Mouse (Mus musculus) forebrain, embryonic 15.5 days (tissue): ENCODE results near the gene Tsc22d2. TPM values are rescaled to one million over a fixed set of nuclear protein-coding genes. Genes with fewer than 3 reads are reported as not detected.
A peak's percentile ranks its signal among the peaks of the same experiment; 100 is the strongest.

Experiments used
- ATAC-seq: fragments of 200-750 bp; cut with Nextera tagmentation; replicated peaks from 2 replicates; pipeline ENCODE4 v1.8.0; 2017; ENCODE audit warnings: mild to moderate bottlenecking, moderate TSS enrichment, moderate library complexity
- H3K27ac ChIP-seq: fragments of 300-500 bp; sonication (generic); replicated peaks from 2 replicates; pipeline ENCODE4 v1.5.1; 2015; ENCODE audit warnings: mild to moderate bottlenecking, inconsistent platforms
- H3K27me3 ChIP-seq: fragments of 300-500 bp; sonication (generic); 2 replicates; pipeline ENCODE4 v1.6.1; 2015; ENCODE audit warnings: inconsistent platforms
- H3K36me3 ChIP-seq: fragments of 300-500 bp; sonication (generic); 2 replicates; pipeline ENCODE4 v1.6.1; 2015; ENCODE audit warnings: mild to moderate bottlenecking, inconsistent platforms
- H3K4me1 ChIP-seq: fragments of 300-500 bp; sonication (generic); 2 replicates; pipeline ENCODE4 v1.6.1; 2015; ENCODE audit warnings: inconsistent platforms
- H3K4me2 ChIP-seq: fragments of 300-500 bp; sonication (generic); replicated peaks from 2 replicates; pipeline ENCODE4 v1.6.1; 2015; ENCODE audit warnings: mild to moderate bottlenecking, inconsistent platforms
- H3K4me3 ChIP-seq: fragments of 300-500 bp; sonication (generic); 2 replicates; pipeline ENCODE4 v1.5.1; 2015; ENCODE audit warnings: mild to moderate bottlenecking, inconsistent platforms
- H3K9ac ChIP-seq: fragments of 300-500 bp; sonication (generic); replicated peaks from 2 replicates; pipeline ENCODE4 v1.6.1; 2015; ENCODE audit warnings: mild to moderate bottlenecking, inconsistent platforms
- H3K9me3 ChIP-seq: fragments of 300-500 bp; sonication (generic); 2 replicates; pipeline ENCODE4 v1.6.1; 2016; ENCODE audit warnings: inconsistent platforms
- WGBS: fragments of 180-500 bp; shearing (Covaris S2); methylation state at CpG from one replicate; pipeline ENCODE4 v1.1.7; 2015; ENCODE audit warnings: mixed read lengths; 5-methylcytosine and 5-hydroxymethylcytosine counted together
- polyA plus RNA-seq: library from polyadenylated mRNA; unstranded; fragments of >200 nt; fragmentation: Nextera tagmentation; extraction: Ambion mirVana; gene quantifications from 2 replicates; pipeline ENCODE4 v1.2.1, GENCODE M21; 2015

Gene Tsc22d2
- polyA plus RNA-seq, 1 experiment from 2014 or later: 8.9 TPM

DNA sequence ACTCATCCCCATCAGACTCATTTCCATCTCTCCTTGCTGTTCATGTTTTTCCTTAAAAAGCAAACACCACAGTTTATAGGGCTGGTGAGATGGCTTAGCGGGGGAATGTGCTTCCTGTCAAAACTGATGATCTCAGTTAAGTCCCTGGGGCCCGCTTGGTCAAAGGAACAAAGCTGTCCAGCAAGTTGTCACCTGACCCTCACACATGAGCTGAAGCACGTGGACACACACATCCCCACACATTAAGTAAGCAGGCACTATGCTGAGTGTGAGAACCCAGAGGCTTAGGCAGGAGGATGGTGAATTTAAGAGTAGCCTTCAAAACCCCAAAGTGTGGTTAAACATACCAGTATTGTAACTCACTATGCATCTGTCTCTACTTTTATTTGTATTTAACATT, 14.6 kb upstream of the Tsc22d2 start:
- Histone ChIP-seq H3K27ac (no peak overlapping the region), H3K4me2 (no peak overlapping the region), H3K36me3 (no peaks in the 10 kb centered on the region), H3K4me3 (no peak overlapping the region), H3K27me3 (no peaks in the 10 kb centered on the region), H3K4me1 (no peaks in the 10 kb centered on the region), H3K9me3 (no peaks in the 10 kb centered on the region), H3K9ac (no peak overlapping the region)
- 73% methylated on average over 3 of the region's 3 CpGs for WGBS
- ATAC-seq: no peak

DNA sequence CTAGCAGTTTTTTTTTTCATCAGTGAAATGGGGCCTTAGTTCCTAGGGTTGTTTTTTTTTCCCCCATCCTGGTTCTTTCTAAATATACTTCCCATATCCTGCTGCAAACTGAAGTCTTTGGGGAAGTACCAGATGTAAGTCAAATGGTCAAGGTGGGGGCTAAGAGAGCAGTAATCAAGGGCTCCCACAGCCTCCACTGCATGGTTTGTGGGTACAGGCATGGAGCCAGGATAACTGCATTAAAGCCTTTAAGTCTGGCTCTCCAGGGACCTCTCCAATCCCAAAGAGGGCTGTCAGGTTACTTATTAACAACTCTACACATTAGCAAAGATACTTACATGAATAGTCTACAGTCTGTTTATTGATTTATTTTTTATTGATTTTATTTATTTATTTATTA, 2.8 kb upstream of the Tsc22d2 start:
- ATAC-seq: no peak
- Histone ChIP-seq H3K4me2 (no peak overlapping the region), H3K36me3 (no peaks in the 10 kb centered on the region), H3K4me3 (no peak overlapping the region), H3K9me3 (no peaks in the 10 kb centered on the region), H3K27me3 (no peaks in the 10 kb centered on the region), H3K4me1 (peaks cover 5% of the 10 kb centered on the region; the same call in 1 of the 2 replicates), H3K9ac (no peak overlapping the region), H3K27ac (no peak overlapping the region)

DNA sequence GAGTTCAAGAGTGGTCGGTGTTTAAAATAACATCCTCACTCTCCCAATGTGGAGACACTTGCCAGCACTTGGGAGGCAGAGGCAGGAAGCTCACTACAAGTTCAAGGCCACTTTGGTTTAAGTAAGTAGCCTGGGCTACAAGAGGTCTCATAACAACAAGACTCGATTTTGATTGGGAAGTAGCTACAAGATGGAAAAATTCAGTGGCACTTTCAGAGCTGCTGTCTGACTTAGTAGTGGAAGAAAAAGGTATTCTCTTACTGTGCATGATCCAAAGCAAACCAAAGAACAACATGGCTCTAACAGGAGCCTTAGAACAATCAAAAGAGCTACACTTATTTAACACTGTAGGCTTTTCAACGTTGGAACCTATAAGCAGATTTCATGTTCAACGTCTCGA, 844 bp upstream of the Tsc22d2 start:
- Histone ChIP-seq H3K4me2 (peak overlapping the region; percentile 52), H3K9me3 (no peaks in the 10 kb centered on the region), H3K27me3 (no peaks in the 10 kb centered on the region), H3K36me3 (no peaks in the 10 kb centered on the region), H3K4me3 (peak overlapping the region; percentile 73), H3K4me1 (peaks cover 14% of the 10 kb centered on the region), H3K27ac (peak overlapping the region; percentile 98), H3K9ac (peak overlapping the region; percentile 58; the same call in 1 of the 2 replicates)
- ATAC-seq: no peak
- 43% methylated on average over 5 of the region's 5 CpGs for WGBS

DNA sequence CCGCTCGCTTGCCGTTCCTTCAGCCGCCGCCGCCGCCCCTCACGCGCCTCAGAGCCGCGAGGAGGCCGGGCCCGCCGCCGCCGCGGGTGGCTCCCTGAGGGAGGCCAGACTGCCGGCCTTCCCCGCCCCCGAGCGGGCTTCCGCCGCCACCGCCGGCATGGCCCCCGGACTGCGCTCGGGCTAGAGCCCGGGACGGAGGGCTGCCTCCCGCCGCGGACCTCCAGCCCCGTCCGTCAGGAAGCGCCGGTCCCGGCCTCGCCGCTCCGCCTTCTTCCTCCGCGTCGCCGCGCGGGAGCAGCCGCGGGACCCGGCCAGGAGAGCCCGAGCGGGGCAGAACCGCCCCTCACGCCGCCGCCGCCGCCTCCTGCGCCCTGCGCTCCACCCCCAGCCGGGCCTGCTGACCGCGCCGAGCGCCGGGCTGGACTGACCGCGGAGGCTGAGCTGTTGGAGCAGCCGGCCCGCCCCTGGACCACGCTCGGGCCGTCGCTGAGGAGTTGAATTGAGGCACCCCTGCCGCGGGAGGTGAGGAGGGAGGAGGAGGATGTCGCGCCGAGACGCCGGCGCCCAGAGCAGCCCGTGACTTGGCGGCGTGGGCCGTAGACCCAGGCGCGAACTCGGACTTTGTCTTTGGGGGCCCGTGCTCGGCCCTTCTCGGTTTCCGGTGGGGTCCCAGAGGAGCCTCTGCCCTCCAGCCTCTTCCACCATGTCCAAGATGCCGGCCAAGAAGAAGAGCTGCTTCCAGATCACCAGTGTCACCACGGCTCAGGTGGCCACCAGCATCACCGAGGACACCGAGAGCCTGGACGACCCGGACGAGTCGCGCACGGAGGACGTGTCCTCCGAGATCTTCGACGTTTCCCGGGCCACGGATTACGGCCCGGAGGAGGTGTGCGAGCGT, 720 bp downstream of the Tsc22d2 start:
- Histone ChIP-seq H3K4me2 (peak overlapping the region; percentile 83), H3K9ac (peak overlapping the region; percentile 85), H3K36me3 (no peaks in the 10 kb centered on the region), H3K9me3 (no peaks in the 10 kb centered on the region), H3K4me1 (peaks cover 26% of the 10 kb centered on the region), H3K27me3 (no peaks in the 10 kb centered on the region), H3K27ac (peak overlapping the region; percentile 98), H3K4me3 (peak overlapping the region; percentile 73)
- ATAC-seq: peak; percentile 57
- under 1% methylated on average over 105 of the region's 113 CpGs for WGBS

DNA sequence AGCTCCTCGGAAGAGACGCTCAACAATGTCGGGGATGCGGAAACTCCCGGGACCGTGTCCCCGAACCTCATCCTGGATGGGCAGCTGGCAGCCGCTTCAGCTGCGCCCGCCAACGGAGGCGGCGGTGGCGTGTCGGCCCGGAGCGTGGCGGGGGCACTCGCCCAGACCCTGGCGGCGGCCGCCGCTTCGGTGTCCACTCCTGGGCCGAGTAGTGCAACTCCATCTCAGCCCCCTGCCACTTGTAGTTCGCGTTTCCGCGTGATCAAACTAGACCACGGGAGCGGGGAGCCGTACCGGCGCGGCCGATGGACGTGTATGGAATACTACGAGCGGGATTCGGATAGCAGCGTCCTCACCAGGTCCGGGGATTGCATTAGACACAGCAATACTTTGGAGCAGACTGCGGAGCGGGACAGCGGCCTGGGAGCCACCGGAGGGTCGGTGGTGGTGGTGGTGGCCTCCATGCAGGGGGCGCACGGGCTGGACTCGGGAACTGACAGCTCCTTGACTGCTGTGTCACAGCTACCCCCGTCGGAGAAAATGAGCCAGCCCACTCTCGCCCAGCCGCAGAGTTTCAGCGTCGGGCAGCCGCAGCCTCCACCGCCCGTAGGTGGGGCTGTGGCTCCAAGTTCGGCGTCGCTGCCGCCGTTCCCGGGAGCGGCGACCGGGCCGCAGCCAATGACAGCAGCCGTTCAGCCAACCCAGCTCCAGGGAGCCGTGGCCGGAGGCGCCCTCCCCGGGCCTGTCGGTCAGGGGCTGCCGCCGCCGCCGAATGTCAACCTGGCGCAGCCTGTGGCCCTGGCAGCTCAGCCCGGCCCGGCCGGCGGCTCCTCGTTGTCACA, 1.6 kb downstream of the Tsc22d2 start:
- WGBS: under 1% methylated on average over 80 of the region's 85 CpGs
- no peaks in the 10 kb centered on the region for H3K9me3 ChIP-seq
- peak; percentile 73 for ATAC-seq
- H3K4me3 ChIP-seq: peak overlapping the region; percentile 73
- no peaks in the 10 kb centered on the region for H3K36me3 ChIP-seq
- no peaks in the 10 kb centered on the region for H3K27me3 ChIP-seq
- peak overlapping the region; percentile 83 for H3K4me2 ChIP-seq
- H3K9ac ChIP-seq: peak overlapping the region; percentile 85
- H3K27ac ChIP-seq: peak overlapping the region; percentile 98
- peaks cover 32% of the 10 kb centered on the region for H3K4me1 ChIP-seq

DNA sequence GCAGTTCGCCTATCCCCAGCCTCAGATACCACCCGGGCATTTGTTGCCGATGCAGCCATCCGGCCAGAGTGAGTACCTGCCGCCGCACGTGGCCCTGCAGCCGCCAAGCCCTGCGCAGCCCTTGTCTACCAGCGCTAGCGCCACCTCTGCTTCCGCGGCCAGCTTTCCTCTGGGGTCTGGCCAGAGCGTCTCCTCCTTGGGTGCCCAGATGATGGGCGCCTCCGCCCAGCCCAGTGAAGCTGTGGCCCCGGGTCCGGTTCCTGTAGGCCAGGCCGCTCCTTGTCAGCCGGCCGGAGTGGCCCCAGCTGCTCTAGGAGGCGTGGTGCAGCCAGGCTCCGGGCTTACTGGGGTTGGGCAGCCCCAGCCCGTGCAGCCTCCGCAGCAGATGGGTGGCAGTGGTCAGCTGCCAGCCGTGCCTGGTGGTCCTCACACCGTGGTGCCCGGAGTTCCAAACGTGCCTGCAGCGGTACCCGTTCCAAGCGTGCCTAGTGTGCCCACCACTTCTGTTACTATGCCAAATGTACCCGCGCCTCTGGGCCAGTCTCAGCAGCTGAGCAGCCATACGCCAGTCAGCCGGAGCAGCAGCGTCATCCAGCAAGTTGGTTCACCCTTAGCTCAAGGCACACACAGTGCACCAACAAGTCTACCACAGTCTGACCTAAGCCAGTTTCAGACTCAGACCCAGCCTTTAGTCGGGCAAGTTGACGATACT, 2.4 kb downstream of the Tsc22d2 start:
- Histone ChIP-seq H3K36me3 (no peaks in the 10 kb centered on the region), H3K4me3 (peak overlapping the region; percentile 73), H3K9me3 (no peaks in the 10 kb centered on the region), H3K4me2 (peak overlapping the region; percentile 83), H3K9ac (peak overlapping the region; percentile 85), H3K27ac (peak overlapping the region; percentile 98), H3K27me3 (no peaks in the 10 kb centered on the region), H3K4me1 (peaks cover 35% of the 10 kb centered on the region)
- peak; percentile 35 for ATAC-seq
- under 1% methylated on average over 39 of the region's 39 CpGs for WGBS

DNA sequence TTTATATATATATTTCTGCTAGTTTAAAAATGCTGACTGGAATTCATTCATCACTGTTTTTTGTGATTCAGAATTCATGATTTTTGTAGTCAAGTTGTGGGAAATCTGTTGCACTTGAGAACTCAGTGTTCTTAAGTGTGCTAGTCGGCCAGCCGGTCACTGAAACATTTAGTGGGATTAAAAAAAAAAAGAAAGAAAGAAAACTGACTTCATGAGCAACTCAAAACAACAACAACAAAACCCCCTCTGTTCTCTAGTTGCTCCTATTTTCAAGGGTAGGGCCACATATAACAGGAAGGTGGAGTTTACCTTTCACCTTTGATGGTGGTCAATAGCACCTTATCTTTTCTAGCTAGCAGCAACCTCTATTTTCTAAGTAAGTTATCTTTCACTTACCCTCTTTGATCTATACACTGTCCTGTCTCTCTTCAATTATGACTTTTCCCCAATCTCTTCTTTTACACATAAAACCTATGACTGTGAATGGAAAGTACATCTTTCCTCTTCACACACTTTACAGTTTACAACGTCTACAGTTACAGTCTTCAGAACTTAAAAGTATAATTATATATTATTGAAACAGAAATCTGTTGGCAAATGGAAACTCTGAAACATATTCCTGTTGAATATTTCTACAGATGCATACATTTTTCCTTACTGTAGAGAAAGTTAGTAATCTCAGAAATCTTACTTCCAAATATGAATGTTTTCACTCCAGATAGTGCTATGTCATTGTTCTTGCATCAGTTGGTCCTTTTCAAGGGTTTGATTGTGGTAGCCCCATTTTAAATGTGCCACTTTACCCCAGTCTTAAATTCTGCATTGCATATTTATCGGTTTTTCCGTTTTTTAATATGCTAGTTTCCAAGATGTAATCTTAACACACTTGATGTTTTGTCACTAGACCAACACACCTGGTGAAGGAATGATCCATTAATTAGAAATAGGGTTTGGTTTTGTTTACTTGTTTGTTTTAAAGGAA, 4.5 kb downstream of the Tsc22d2 start:
- H3K27ac ChIP-seq: no peak overlapping the region
- peak overlapping the region; percentile 83 for H3K4me2 ChIP-seq
- 28% methylated on average over 5 of the region's 5 CpGs for WGBS
- H3K4me3 ChIP-seq: peak overlapping the region; percentile 73
- no peaks in the 10 kb centered on the region for H3K36me3 ChIP-seq
- H3K4me1 ChIP-seq: peaks cover 39% of the 10 kb centered on the region
- ATAC-seq: no peak
- no peaks in the 10 kb centered on the region for H3K27me3 ChIP-seq
- H3K9ac ChIP-seq: no peak overlapping the region; the same call in 1 of the 2 replicates
- no peaks in the 10 kb centered on the region for H3K9me3 ChIP-seq

DNA sequence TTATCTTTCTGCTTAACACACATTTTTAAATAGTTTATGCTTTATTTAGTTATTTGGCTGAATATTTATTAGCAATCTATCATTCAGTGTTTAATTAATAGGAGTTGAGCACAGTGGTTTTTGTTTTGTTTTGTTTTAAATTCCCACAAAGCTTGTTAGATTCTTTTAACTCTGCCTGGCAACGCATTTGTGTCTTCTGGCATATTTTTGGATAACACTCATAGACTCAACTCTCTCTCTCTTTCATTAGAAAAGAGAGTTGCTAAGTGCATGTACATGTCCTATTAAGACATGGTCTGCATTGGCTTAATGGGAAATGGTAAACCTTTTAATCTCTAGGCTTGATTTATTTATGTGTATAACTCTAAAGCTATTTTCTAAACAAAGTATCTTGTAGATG, 14.3 kb downstream of the Tsc22d2 start:
- 42% methylated on average over 1 of the region's 1 CpGs for WGBS
- no peaks in the 10 kb centered on the region for H3K9me3 ChIP-seq

DNA sequence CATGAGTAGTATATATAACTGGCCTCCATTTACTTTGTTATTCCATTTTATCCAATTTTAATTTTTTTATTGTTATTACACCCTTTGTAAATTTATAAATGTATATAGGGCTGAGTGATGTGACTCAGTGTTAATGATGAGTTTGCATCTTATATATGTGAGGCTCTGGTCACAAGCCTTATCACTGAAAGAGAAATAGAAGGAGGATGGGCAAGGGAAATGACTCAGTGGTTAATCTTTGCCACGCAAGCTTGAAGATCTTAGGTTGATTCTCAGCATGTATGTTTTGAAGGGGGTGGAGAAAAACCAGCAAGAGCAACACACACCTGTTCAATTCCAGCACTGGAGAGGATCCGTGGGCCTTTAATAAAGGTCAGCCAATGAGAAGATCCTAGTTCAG, 19.9 kb downstream of the Tsc22d2 start:
- Histone ChIP-seq H3K27ac (no peak overlapping the region), H3K9me3 (no peaks in the 10 kb centered on the region), H3K9ac (no peak overlapping the region), H3K27me3 (no peaks in the 10 kb centered on the region), H3K4me3 (no peak overlapping the region), H3K36me3 (no peaks in the 10 kb centered on the region), H3K4me2 (no peak overlapping the region), H3K4me1 (no peaks in the 10 kb centered on the region)
- 92% methylated on average over 2 of the region's 2 CpGs for WGBS
- no peak for ATAC-seq

More for the DNA sequence above, 14.3 kb downstream of the Tsc22d2 start:
- no peaks in the 10 kb centered on the region for H3K27me3 ChIP-seq
- H3K36me3 ChIP-seq: no peaks in the 10 kb centered on the region
- H3K4me1 ChIP-seq: no peaks in the 10 kb centered on the region
- H3K4me2 ChIP-seq: no peak overlapping the region
- no peak overlapping the region for H3K27ac ChIP-seq
- H3K9ac ChIP-seq: no peak overlapping the region
- no peak for ATAC-seq
- H3K4me3 ChIP-seq: no peak overlapping the region

DNA sequence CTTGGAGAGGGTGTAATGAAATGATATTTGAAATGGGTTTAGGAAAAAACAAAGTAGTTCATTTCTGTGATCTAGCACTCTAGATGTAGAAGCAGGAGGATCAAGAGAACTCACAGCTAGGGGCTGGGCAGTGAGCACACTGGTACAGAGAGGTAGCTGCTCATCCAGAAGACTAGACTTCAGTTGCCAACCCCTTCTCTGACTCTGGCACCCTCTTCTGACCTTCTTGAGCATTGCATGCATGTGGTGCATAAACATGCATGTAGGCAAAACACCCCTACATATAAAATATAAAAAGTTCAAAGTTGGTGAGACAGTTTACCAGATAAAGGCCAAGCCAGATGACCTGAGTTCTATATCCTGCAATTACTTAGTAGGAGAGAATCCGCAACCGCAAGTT, 33.7 kb downstream of the Tsc22d2 start:
- no peak overlapping the region for H3K4me3 ChIP-seq
- H3K36me3 ChIP-seq: no peaks in the 10 kb centered on the region
- ATAC-seq: no peak
- no peaks in the 10 kb centered on the region for H3K4me1 ChIP-seq
- WGBS: 97% methylated on average over 2 of the region's 2 CpGs
- H3K27me3 ChIP-seq: no peaks in the 10 kb centered on the region
- H3K27ac ChIP-seq: no peak overlapping the region
- no peak overlapping the region for H3K9ac ChIP-seq
- no peak overlapping the region for H3K4me2 ChIP-seq
- no peaks in the 10 kb centered on the region for H3K9me3 ChIP-seq

DNA sequence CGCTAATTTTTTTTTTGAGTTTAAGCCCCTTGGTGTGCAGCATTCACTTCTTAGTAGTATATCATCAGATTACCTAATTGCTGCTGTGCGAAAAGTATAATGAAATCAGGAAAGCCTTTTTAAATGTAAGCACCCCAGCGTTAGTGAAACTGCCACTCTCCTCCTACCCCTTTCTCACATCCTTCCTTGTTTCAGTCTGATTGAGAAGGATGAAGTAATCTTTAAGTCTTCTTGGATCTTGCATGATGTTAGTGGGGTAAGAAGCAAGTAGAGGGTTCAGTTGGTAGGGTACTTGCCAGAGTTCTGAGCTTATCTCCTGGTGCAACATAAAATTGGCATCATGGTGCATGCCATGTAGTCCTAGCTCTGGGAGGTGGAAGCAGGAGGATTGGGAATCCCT, 35.0 kb downstream of the Tsc22d2 start:
- Histone ChIP-seq H3K4me2 (no peak overlapping the region), H3K27ac (no peak overlapping the region), H3K36me3 (no peaks in the 10 kb centered on the region), H3K27me3 (no peaks in the 10 kb centered on the region), H3K9ac (no peak overlapping the region), H3K9me3 (no peaks in the 10 kb centered on the region), H3K4me1 (no peaks in the 10 kb centered on the region), H3K4me3 (no peak overlapping the region)
- 82% methylated on average over 3 of the region's 3 CpGs for WGBS
- no peak for ATAC-seq
